Mouse (Mus musculus) heart, adult 2 months (tissue): ENCODE measurements around the gene Mapk9.

Experiments
- CTCF ChIP-seq: fragments of 200-600 bp; IDR thresholded peaks from 2 replicates; pipeline ENCODE4 v1.8.1; 2022; ENCODE audit warnings: antibody characterized with exemption, mild to moderate bottlenecking, moderate library complexity
- POLR2A ChIP-seq: fragments of 200-500 bp; IDR thresholded peaks from 2 replicates; pipeline ENCODE4 v1.6.1; 2011; ENCODE audit warnings: mild to moderate bottlenecking, low read depth, low read length, control low read depth; ENCODE audit not compliant: insufficient read depth

- TF ChIP-seq CTCF (no peak), POLR2A (no peak)
Measured at GRCm38 (mm10) chr11:49840666-49841065, 5.9 kb upstream of the Mapk9 start.
